In the genomic region with DNA sequence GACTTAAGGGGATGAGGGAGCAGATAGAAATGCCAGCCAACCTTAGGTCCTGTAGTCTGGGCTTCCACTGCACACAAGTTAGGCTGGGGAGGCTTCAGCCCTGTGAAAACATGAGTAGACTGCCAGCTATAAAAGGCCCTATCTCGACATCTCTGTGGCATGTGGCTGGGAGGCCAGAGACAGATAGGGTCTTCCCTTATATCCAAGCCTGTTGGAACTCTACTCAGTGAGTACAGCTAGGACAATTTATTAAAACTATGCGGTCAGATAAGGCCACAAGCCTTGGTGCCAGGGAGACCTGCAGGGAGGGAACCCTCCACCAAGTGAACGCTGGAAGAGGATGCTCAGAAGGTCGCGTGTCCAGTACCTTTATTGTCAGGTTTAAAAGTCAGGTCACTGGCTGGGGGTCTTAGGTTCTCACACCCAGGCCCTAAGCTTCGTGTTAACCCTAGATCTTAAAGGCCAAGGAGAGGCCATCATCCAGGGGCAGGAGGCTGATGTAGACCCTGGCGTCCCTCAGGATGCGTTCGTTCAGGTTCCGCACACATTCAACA, we compare ENCODE assay signal across 8 mouse cellular contexts. TPM values are rescaled to one million over a fixed set of nuclear protein-coding genes. Genes with fewer than 3 reads are reported as not detected.
A peak's percentile ranks its signal among the peaks of the same experiment; 100 is the strongest.
DNase-seq lines count a peak whose midpoint lies in the region; ATAC-seq and TF ChIP-seq lines count a peak whose summit lies in the region.

No protein-coding gene starts in this region.

- intact Hi-C loops in heart, postnatal 14 days (cut with DNase I), result loop anchor here (2.0 to 10.0 kb wide), 3 partner anchors 14 to 722 kb away; a partner anchor contains a TSS
- intact Hi-C loops in left cerebral cortex, postnatal 25 days (cut with DNase I), result loop anchor here (10.0 kb wide), 1 partner anchor 172 kb away; no protein-coding TSS in a partner anchor

- H3K4me2 ChIP-seq in heart, embryonic 12.5 days, result peak overlapping the region; percentile 98

- peaks cover 49% of the 10 kb centered on the region for H3K36me3 ChIP-seq in heart, embryonic 12.5 days
- H3K36me3 ChIP-seq in G1E (replicated peaks), result peaks cover 71% of the 10 kb centered on the region
- peaks cover 51% of the 10 kb centered on the region for H3K36me3 ChIP-seq in hindbrain, embryonic 10.5 days
- peaks cover 53% of the 10 kb centered on the region for H3K36me3 ChIP-seq in midbrain, embryonic 10.5 days

- 11% methylated on average over 10 of the region's 10 CpGs for WGBS in heart, embryonic 12.5 days
- 16% methylated on average over 10 of the region's 10 CpGs for WGBS in hindbrain, embryonic 10.5 days
- WGBS in midbrain, embryonic 10.5 days, result 17% methylated on average over 10 of the region's 10 CpGs

- H3K27me3 ChIP-seq in heart, embryonic 12.5 days (replicated peaks), result no peaks in the 10 kb centered on the region
- H3K27me3 ChIP-seq in G1E (ENCODE audit: insufficient read depth, low read length), result no peaks in the 10 kb centered on the region
- no peaks in the 10 kb centered on the region for H3K27me3 ChIP-seq in hindbrain, embryonic 10.5 days (ENCODE audit: insufficient read depth, poor library complexity, severe bottlenecking)
- H3K27me3 ChIP-seq in midbrain, embryonic 10.5 days (ENCODE audit: low read depth, poor library complexity, severe bottlenecking), result no peaks in the 10 kb centered on the region

- DNase-seq in heart, postnatal 14 days, result no peak
- DNase-seq in G1E (ENCODE audit: low spot score), result no peak
- DNase-seq in hindbrain, embryonic 10.5 days (ENCODE audit: low spot score), result no peak
- DNase-seq in midbrain, embryonic 10.5 days (ENCODE audit: low spot score), result no peak
- no peak for DNase-seq in left cerebral cortex, postnatal 25 days (ENCODE audit: low spot score in 2 of 2)
- no peak for DNase-seq in embryo, embryonic 10.5 days (ENCODE audit: low spot score)
- DNase-seq in cerebellum, adult 8-10 months, result no peak

- H3K9me3 ChIP-seq in heart, embryonic 12.5 days (replicated peaks), result no peaks in the 10 kb centered on the region
- H3K9me3 ChIP-seq in G1E (replicated peaks), result no peaks in the 10 kb centered on the region
- H3K9me3 ChIP-seq in hindbrain, embryonic 10.5 days, result no peaks in the 10 kb centered on the region
- H3K9me3 ChIP-seq in midbrain, embryonic 10.5 days (replicated peaks), result no peaks in the 10 kb centered on the region

- peak overlapping the region; percentile 74; the same call in 1 of the 2 replicates for H3K27ac ChIP-seq in heart, embryonic 12.5 days (ENCODE audit: poor library complexity, severe bottlenecking)
- peak overlapping the region; percentile 89 for H3K27ac ChIP-seq in hindbrain, embryonic 10.5 days
- peak overlapping the region; percentile 89 for H3K27ac ChIP-seq in midbrain, embryonic 10.5 days (replicated peaks)

- peaks cover 68% of the 10 kb centered on the region for H3K4me1 ChIP-seq in heart, embryonic 12.5 days (replicated peaks)
- H3K4me1 ChIP-seq in G1E (ENCODE audit: insufficient read depth, low read depth, low read length), result peaks cover 95% of the 10 kb centered on the region
- peaks cover 23% of the 10 kb centered on the region for H3K4me1 ChIP-seq in hindbrain, embryonic 10.5 days (replicated peaks)
- H3K4me1 ChIP-seq in midbrain, embryonic 10.5 days, result peaks cover 26% of the 10 kb centered on the region

- TF ChIP-seq CTCF in G1E (IDR thresholded peaks at IDR 0.05; ENCODE audit: low read depth, low read length), result no peak

- peak overlapping the region; percentile 85 for H3K9ac ChIP-seq in heart, embryonic 12.5 days

- ATAC-seq in heart, embryonic 12.5 days (ENCODE audit: insufficient number of reproducible peaks, low FRiP score), result no peak
- no peak for ATAC-seq in G1E (ENCODE audit: extremely low read depth, insufficient number of reproducible peaks, low FRiP score, poor library complexity, severe bottlenecking)

- peak overlapping the region; percentile 73 for H3K4me3 ChIP-seq in heart, embryonic 12.5 days
- H3K4me3 ChIP-seq in G1E (ENCODE audit: low read depth, low read length), result peak overlapping the region; percentile 89; the same call in 1 of the 2 replicates
- peak overlapping the region; percentile 76 for H3K4me3 ChIP-seq in hindbrain, embryonic 10.5 days
- H3K4me3 ChIP-seq in midbrain, embryonic 10.5 days, result peak overlapping the region; percentile 77

RNA-seq across cellular contexts. Expression of a gene that starts 1.9 kb away (rescaled TPM):
- 40.8 and 43.5 TPM in 2 replicates for polyA plus RNA-seq in heart, embryonic 12.5 days (2016; fragmentation: Nextera tagmentation; extraction: Ambion mirVana)
- 1 to 10 TPM; 6.3 to 6.8 TPM for total RNA-seq in heart, postnatal 14 days (2021)
- 23.3 and 33.0 TPM in 2 replicates for total RNA-seq in G1E (2014; fragmentation: Nextera tagmentation)
- total RNA-seq in G1E (2017), result 20.6 and 24.5 TPM in 2 replicates
- 49.2 and 49.5 TPM in 2 replicates for polyA plus RNA-seq in G1E (2012)
- polyA plus RNA-seq in hindbrain, embryonic 10.5 days (2016; fragmentation: Nextera tagmentation; extraction: Ambion mirVana), result 15.7 and 16.8 TPM in 2 replicates
- 13.9 and 16.4 TPM in 2 replicates for polyA plus RNA-seq in midbrain, embryonic 10.5 days (2016; fragmentation: Nextera tagmentation; extraction: Ambion mirVana)
- total RNA-seq in left cerebral cortex, postnatal 25 days (2021), result 10 to 100 TPM; 28.3 to 31.5 TPM

RNA-seq across cellular contexts. Expression of a gene that starts 21.9 kb away (rescaled TPM):
- polyA plus RNA-seq in heart, embryonic 12.5 days (2016; fragmentation: Nextera tagmentation; extraction: Ambion mirVana), result 444 and 446 TPM in 2 replicates
- total RNA-seq in heart, postnatal 14 days (2021), result 100 to 1,000 TPM; 469 to 495 TPM
- total RNA-seq in G1E (2014; fragmentation: Nextera tagmentation), result 525 and 570 TPM in 2 replicates
- 445 and 495 TPM in 2 replicates for total RNA-seq in G1E (2017)
- 636 and 648 TPM in 2 replicates for polyA plus RNA-seq in G1E (2012)
- polyA plus RNA-seq in hindbrain, embryonic 10.5 days (2016; fragmentation: Nextera tagmentation; extraction: Ambion mirVana), result 293 and 296 TPM in 2 replicates
- 287 and 301 TPM in 2 replicates for polyA plus RNA-seq in midbrain, embryonic 10.5 days (2016; fragmentation: Nextera tagmentation; extraction: Ambion mirVana)
- total RNA-seq in left cerebral cortex, postnatal 25 days (2021), result 100 to 1,000 TPM; 207 to 226 TPM
